Mouse (Mus musculus) embryonic facial prominence, embryonic 13.5 days (tissue): ENCODE results near the gene Mindy2. TPM values are rescaled to one million over a fixed set of nuclear protein-coding genes. Genes with fewer than 3 reads are reported as not detected.
A peak's percentile ranks its signal among the peaks of the same experiment; 100 is the strongest.

Source experiments
- ATAC-seq: fragments of 200-750 bp; cut with Nextera tagmentation; 2 replicates; pipeline ENCODE4 v1.8.0; 2017; ENCODE audit warnings: low read depth; ENCODE audit not compliant: insufficient number of reproducible peaks, insufficient read depth, low FRiP score, low TSS enrichment
- H3K27ac ChIP-seq: fragments of 300-500 bp; sonication (generic); 2 replicates; pipeline ENCODE4 v1.5.1; 2015; ENCODE audit warnings: moderate library complexity, mild to moderate bottlenecking, inconsistent platforms
- H3K27me3 ChIP-seq: fragments of 300-500 bp; sonication (generic); 2 replicates; pipeline ENCODE4 v1.6.1; 2015; ENCODE audit warnings: mild to moderate bottlenecking, inconsistent platforms
- H3K36me3 ChIP-seq: fragments of 300-500 bp; sonication (generic); 2 replicates; pipeline ENCODE4 v1.6.1; 2015; ENCODE audit warnings: mild to moderate bottlenecking, inconsistent platforms
- H3K4me1 ChIP-seq: fragments of 300-500 bp; sonication (generic); 2 replicates; pipeline ENCODE4 v1.6.1; 2015; ENCODE audit warnings: inconsistent platforms
- H3K4me2 ChIP-seq: fragments of 300-500 bp; sonication (generic); 2 replicates; pipeline ENCODE4 v1.6.1; 2015; ENCODE audit warnings: moderate library complexity, mild to moderate bottlenecking, inconsistent platforms
- H3K4me3 ChIP-seq: fragments of 300-500 bp; sonication (generic); 2 replicates; pipeline ENCODE4 v1.5.1; 2015; ENCODE audit warnings: mild to moderate bottlenecking, inconsistent platforms
- H3K9ac ChIP-seq: fragments of 300-500 bp; sonication (generic); 2 replicates; pipeline ENCODE4 v1.6.1; 2015; ENCODE audit warnings: mild to moderate bottlenecking, inconsistent platforms
- H3K9me3 ChIP-seq: fragments of 300-500 bp; sonication (generic); 2 replicates; pipeline ENCODE4 v1.6.1; 2016; ENCODE audit warnings: inconsistent platforms
- WGBS: fragments of 180-500 bp; shearing (Covaris S2); methylation state at CpG from one replicate; pipeline ENCODE4 v1.1.7; 2015; ENCODE audit warnings: mixed read lengths; 5-methylcytosine and 5-hydroxymethylcytosine counted together
- polyA plus RNA-seq: library from polyadenylated mRNA; unstranded; fragments of >200 nt; fragmentation: Nextera tagmentation; extraction: Ambion mirVana; gene quantifications from 2 replicates; pipeline ENCODE4 v1.2.1, GENCODE M21; 2015

Mindy2 gene
- polyA plus RNA-seq, 1 experiment from 2014 or later = 13.1 TPM

GRCm38 (mm10) chr9:70679132-70680091, 22.4 kb upstream of the Mindy2 start:
- Histone ChIP-seq H3K9me3 (no peaks in the 10 kb centered on the region), H3K4me1 (peaks cover 16% of the 10 kb centered on the region), H3K4me3 (peak overlapping the region; percentile 98), H3K9ac (peak overlapping the region; percentile 98), H3K27me3 (no peaks in the 10 kb centered on the region), H3K4me2 (peak overlapping the region; percentile 81), H3K27ac (peak overlapping the region; percentile 97), H3K36me3 (no peaks in the 10 kb centered on the region)
- peak; percentile 48 for ATAC-seq
- WGBS = under 1% methylated on average over 84 of the region's 103 CpGs

- Histone ChIP-seq H3K4me1 (peaks cover 16% of the 10 kb centered on the region), H3K9me3 (no peaks in the 10 kb centered on the region), H3K27me3 (no peaks in the 10 kb centered on the region), H3K9ac (peak within 1 kb of the TSS; percentile 98), H3K27ac (peak within 1 kb of the TSS; percentile 97), H3K4me3 (peak within 1 kb of the TSS; percentile 98), H3K36me3 (no peaks in the 10 kb centered on the region), H3K4me2 (peak within 1 kb of the TSS; percentile 81)
- peak; percentile 100 for ATAC-seq
- WGBS = under 1% methylated on average over 46 of the region's 48 CpGs
Observed at GRCm38 (mm10) chr9:70678682-70679131, 21.7 kb upstream of the Mindy2 start, which contains the start of gene Adam10. Gene Adam10, plus strand, starts transcription at chr9:70678997.

- H3K27me3 ChIP-seq = no peaks in the 10 kb centered on the region
- 89% methylated on average over 5 of the region's 5 CpGs for WGBS
- no peak overlapping the region for H3K4me2 ChIP-seq
- H3K9ac ChIP-seq = no peak overlapping the region
- no peak overlapping the region for H3K27ac ChIP-seq
- H3K4me1 ChIP-seq = peaks cover 16% of the 10 kb centered on the region
- no peaks in the 10 kb centered on the region for H3K36me3 ChIP-seq
- no peak overlapping the region for H3K4me3 ChIP-seq
- no peaks in the 10 kb centered on the region for H3K9me3 ChIP-seq
- no peak for ATAC-seq
Observed at GRCm38 (mm10) chr9:70675961-70676360, 19.0 kb upstream of the Mindy2 start.

- H3K4me1 ChIP-seq = peaks cover 11% of the 10 kb centered on the region; the same call in 1 of the 2 replicates
- no peak for ATAC-seq
- H3K36me3 ChIP-seq = no peaks in the 10 kb centered on the region
- H3K4me2 ChIP-seq = no peak overlapping the region
- H3K9ac ChIP-seq = no peak overlapping the region
- no peaks in the 10 kb centered on the region for H3K27me3 ChIP-seq
- H3K27ac ChIP-seq = no peak overlapping the region
- no peaks in the 10 kb centered on the region for H3K9me3 ChIP-seq
- no peak overlapping the region for H3K4me3 ChIP-seq
- WGBS = 78% methylated on average over 4 of the region's 4 CpGs
Observed at GRCm38 (mm10) chr9:70675117-70675516, 18.1 kb upstream of the Mindy2 start.

GRCm38 (mm10) chr9:70673656-70674055, 16.7 kb upstream of the Mindy2 start:
- Histone ChIP-seq H3K27ac (no peak overlapping the region), H3K4me2 (no peak overlapping the region), H3K27me3 (no peaks in the 10 kb centered on the region), H3K36me3 (no peaks in the 10 kb centered on the region), H3K4me3 (no peak overlapping the region), H3K9ac (no peak overlapping the region), H3K9me3 (no peaks in the 10 kb centered on the region), H3K4me1 (0 out of 2 replicates have a peak, but pooled peaks cover 9% of the 10 kb centered on the region)
- 38% methylated on average over 4 of the region's 4 CpGs for WGBS
- no peak for ATAC-seq

- Histone ChIP-seq H3K36me3 (no peaks in the 10 kb centered on the region), H3K9me3 (no peaks in the 10 kb centered on the region), H3K27me3 (no peaks in the 10 kb centered on the region), H3K4me3 (no peak overlapping the region), H3K9ac (no peak overlapping the region), H3K4me2 (no peak overlapping the region), H3K4me1 (0 out of 2 replicates have a peak, but pooled peaks cover 9% of the 10 kb centered on the region), H3K27ac (peak overlapping the region; percentile 28; the same call in 1 of the 2 replicates)
- no peak for ATAC-seq
- WGBS = 41% methylated on average over 10 of the region's 10 CpGs
Observed at GRCm38 (mm10) chr9:70671772-70672579, 15.0 kb upstream of the Mindy2 start.

GRCm38 (mm10) chr9:70671278-70671677, 14.3 kb upstream of the Mindy2 start:
- H3K4me3 ChIP-seq = no peak overlapping the region
- no peak overlapping the region for H3K9ac ChIP-seq
- H3K4me2 ChIP-seq = no peak overlapping the region
- H3K4me1 ChIP-seq = 0 out of 2 replicates have a peak, but pooled peaks cover 9% of the 10 kb centered on the region
- H3K27me3 ChIP-seq = no peaks in the 10 kb centered on the region
- H3K27ac ChIP-seq = no peak overlapping the region
- 59% methylated on average over 6 of the region's 6 CpGs for WGBS
- H3K36me3 ChIP-seq = no peaks in the 10 kb centered on the region
- H3K9me3 ChIP-seq = no peaks in the 10 kb centered on the region
- no peak for ATAC-seq

- ATAC-seq = no peak
- Histone ChIP-seq H3K4me2 (no peak overlapping the region), H3K27me3 (no peaks in the 10 kb centered on the region), H3K9me3 (no peaks in the 10 kb centered on the region), H3K4me1 (0 out of 2 replicates have a peak, but pooled peaks cover 9% of the 10 kb centered on the region), H3K9ac (no peak overlapping the region), H3K4me3 (no peak overlapping the region), H3K27ac (no peak overlapping the region), H3K36me3 (no peaks in the 10 kb centered on the region)
- 89% methylated on average over 6 of the region's 6 CpGs for WGBS
Observed at GRCm38 (mm10) chr9:70670381-70670780, 13.4 kb upstream of the Mindy2 start.

- no peaks in the 10 kb centered on the region for H3K27me3 ChIP-seq
- ATAC-seq = no peak
- H3K9ac ChIP-seq = no peak overlapping the region
- no peak overlapping the region for H3K4me2 ChIP-seq
- H3K36me3 ChIP-seq = no peaks in the 10 kb centered on the region
- no peak overlapping the region for H3K27ac ChIP-seq
- 0 out of 2 replicates have a peak, but pooled peaks cover 9% of the 10 kb centered on the region for H3K4me1 ChIP-seq
- H3K9me3 ChIP-seq = no peaks in the 10 kb centered on the region
- 58% methylated on average over 2 of the region's 2 CpGs for WGBS
- no peak overlapping the region for H3K4me3 ChIP-seq
Observed at GRCm38 (mm10) chr9:70669197-70669596, 12.2 kb upstream of the Mindy2 start.

GRCm38 (mm10) chr9:70668048-70668447, 11.1 kb upstream of the Mindy2 start:
- H3K9me3 ChIP-seq = no peaks in the 10 kb centered on the region
- H3K4me1 ChIP-seq = 0 out of 2 replicates have a peak, but pooled peaks cover 5% of the 10 kb centered on the region
- no peak for ATAC-seq
- H3K27me3 ChIP-seq = no peaks in the 10 kb centered on the region
- no peak overlapping the region for H3K27ac ChIP-seq
- no peak overlapping the region for H3K9ac ChIP-seq
- H3K4me3 ChIP-seq = no peak overlapping the region
- no peak overlapping the region for H3K4me2 ChIP-seq
- H3K36me3 ChIP-seq = no peaks in the 10 kb centered on the region

GRCm38 (mm10) chr9:70666811-70667210, 9.8 kb upstream of the Mindy2 start:
- Histone ChIP-seq H3K27me3 (no peaks in the 10 kb centered on the region), H3K4me3 (no peak overlapping the region), H3K36me3 (no peaks in the 10 kb centered on the region), H3K27ac (no peak overlapping the region), H3K9ac (no peak overlapping the region), H3K4me1 (no peaks in the 10 kb centered on the region), H3K4me2 (no peak overlapping the region), H3K9me3 (no peaks in the 10 kb centered on the region)
- WGBS = 68% methylated on average over 7 of the region's 7 CpGs
- ATAC-seq = no peak
